Mouse (Mus musculus) right cerebral cortex, postnatal 36 days (tissue): ENCODE measurements around the gene Ecsit.
A peak's percentile ranks its signal among the peaks of the same experiment; 100 is the strongest.

Source experiments
- DNase-seq, 2 experiments: peaks; one replicate each; pipeline ENCODE4 v3.0.0; 2022; ENCODE audit warnings: low spot score in 2 of 2, mixed read lengths in 1 of 2

Ecsit gene

DNA sequence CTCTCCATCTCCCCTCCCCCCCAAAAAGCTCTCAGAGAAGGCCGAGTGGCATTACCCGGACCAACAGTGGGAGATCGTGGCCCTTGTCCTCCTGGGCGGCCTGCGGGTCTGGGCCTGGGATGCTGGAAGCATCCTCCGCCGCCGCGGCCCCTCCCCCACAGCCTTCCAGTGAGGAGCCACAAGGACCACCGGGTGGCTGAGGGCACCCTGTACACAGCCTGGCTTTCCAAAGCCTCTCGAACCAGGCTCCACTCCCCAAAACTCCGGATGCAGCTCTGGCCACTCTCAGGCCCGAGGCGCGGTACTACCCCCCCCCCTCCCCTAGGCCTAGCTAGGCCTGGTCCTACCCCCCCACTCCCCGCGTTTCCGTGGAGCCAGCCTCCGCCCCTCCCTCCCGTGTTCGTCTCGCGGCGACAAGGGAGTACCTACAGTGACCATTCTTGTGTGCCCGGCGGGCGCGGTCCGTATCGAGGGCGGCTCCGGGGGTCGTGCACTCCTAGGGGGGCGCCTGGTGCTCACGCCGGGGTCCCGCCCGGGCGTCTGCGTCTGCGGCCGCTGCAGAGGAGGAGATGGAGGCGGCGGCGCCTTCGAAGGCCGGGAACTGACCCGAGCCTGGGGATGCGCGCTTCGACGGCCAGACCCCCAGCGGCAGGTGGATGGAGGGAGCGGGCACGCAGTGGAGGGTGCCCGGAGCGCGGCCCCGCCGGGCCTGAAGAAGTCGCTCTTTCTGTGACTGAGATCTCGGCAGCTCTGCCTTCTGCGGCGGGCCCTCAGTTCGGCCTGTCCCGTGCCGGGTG lies 33.9 kb downstream of the Ecsit start:
- no peak for DNase-seq

DNA sequence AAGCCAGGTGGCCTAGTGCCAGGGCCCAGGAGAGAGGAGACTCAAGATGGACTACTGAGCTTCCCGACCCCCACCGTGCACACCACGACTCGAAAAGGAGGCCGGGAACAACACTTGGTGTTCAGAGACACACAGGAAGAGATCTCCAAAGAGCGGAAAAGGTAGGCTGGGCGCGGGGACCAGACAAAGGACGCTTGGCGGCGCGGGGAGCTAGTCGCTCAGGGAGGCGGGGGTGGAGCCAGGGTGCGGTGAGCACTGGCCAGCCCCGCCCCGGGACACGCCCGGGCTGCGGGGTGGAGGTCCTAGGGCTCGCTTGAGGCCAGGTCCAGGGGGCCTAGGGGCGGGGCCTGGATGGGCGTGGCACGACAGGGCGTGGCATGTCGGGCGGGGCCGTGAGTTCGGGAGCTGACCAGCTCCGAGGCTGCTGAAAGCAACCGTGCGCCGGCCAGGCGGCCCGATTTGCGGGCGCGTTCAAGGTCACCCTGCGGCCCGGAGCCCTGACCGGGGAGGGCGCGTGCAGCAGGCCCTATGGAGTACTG lies 34.8 kb downstream of the Ecsit start:
- DNase-seq, result peak; percentile 59 to 66

DNA sequence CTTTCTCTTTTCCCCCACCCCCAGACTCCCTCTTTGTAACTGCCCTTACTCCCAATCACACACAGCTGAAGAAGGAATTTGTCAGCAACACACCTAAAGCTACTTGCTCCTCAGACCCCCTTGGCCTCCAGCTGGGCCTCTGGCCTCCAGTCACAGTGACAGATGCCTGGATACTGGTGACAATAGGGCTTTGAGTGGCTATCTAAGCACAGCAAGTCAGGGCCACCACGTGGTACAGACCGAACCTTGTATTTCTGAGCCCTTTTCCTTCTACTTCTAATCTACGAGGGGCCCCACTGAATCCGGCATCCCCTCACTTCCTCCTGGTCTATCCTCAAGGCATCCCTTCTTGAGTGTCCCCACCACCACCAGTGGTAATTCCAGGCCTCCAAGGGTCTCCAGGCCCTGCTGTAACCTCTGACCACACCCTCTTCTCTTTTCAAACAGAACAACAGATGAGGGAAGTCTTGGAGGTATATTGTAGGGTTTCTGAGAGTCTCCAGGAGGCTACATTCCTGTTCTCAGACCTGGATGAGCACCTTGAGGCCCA lies 35.4 kb downstream of the Ecsit start:
- no peak for DNase-seq

DNA sequence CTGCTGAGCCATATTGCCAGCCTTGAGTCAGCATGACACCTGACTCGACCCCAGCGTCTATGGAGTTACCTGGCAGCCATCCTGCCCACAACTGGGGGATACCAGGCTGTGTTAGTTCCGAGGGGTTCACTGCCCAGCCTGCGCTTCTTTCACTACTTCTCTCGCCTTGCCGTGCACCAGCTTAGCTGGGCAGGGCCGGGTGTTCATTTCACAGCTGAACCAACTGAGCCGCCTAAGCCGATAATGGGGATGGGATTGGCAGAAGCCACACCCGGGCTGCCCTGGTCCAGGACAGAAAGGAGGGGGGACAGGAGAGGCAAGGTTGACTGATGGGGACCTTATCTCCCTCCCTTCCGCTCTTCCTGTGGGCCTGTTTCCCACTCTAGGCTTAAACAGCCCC lies 35.9 kb downstream of the Ecsit start:
- no peak for DNase-seq

DNA sequence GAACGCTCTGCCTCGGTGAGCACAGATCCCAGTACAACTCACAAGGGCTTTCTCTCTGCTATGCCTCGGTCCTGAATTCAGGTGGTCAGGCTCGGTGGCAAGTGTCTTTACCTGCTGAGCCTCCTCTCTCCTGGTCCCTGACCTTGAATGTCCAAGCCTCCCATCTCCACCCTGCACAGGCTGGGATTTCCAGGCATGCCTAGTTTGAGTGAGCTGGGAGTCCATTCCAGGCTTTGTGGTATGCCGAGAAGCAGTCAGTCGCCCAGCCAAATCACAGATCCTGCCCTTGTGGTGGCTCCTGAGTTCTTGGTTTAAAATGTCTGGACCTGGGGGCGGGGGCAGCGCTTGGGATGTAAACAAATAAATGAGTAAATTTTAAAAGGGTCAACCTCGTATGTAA lies 37.9 kb downstream of the Ecsit start:
- no peak for DNase-seq

DNA sequence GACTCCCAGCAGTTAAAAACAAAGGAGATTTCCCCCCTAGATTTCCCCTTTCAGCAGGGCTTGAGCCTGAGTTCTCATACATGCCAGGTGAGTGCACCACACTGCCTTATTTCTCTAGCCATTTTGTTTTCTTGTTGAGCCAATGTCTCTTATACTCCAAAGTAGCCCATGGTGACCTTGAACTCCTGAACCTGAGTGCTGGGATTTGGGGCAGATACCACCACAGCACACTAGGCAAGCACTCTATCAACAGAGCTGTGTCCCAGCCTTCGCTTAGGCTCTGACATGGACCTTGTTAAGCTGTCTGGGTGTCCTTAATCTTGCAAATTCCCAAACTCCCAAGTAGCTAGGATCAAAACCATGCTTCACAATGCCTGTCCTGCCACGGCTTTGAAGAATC lies 43.4 kb downstream of the Ecsit start:
- DNase-seq, result no peak

DNA sequence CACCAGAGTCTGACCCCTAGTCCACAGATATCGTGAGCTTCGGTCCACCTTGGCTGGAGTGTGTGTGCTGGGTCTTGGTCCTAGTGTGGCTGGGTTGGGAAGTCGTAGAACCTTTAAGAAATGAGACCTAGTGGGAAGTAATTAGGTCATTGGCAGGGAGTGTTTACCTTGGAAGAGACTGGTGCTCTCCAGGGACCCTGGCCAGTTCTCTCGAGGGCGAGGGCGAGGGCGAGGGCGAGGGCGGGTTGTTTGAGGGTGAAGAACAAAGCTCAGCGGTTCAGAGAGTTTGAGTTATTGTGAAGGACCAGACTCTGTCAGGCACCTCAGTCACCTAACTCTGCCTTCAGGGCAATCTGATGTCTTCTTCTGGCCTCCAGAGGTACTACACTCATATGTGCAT lies 47.4 kb downstream of the Ecsit start:
- no peak for DNase-seq

DNA sequence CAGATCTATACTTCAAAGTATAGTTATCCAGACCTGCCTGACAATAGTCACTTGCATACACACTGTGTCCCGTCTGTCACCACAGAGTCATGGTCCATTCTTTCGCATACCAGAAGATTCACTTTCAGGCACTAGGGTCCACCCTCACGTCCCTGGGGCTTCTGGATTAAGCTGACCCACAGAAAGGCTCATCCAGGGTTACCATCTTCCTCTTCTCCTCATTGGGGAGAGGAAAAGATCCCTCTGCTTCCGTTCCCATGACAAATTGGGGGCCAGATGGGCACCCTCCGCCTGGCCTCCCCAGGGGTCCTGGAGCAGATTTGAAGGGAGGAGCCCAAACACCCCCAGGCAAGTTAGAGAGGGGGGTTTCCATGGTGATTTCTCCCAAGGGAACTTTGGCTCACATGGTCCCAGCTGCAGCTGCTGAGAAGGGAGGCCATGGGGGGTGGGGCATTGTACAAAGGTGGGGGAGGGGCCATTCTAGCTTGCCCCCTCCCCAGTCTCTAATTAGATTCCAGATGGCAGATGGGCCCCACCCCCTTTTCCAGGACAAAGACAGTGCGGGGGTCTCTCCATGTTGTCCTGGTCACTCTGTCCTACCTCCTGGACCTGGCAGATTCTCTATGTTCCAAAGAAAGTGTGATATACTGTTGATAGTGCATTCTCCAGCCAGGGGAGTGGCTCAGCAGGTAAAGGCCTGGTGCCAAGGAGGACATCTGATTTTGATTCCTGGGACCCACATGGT lies 49.8 kb downstream of the Ecsit start:
- DNase-seq, result no peak

DNA sequence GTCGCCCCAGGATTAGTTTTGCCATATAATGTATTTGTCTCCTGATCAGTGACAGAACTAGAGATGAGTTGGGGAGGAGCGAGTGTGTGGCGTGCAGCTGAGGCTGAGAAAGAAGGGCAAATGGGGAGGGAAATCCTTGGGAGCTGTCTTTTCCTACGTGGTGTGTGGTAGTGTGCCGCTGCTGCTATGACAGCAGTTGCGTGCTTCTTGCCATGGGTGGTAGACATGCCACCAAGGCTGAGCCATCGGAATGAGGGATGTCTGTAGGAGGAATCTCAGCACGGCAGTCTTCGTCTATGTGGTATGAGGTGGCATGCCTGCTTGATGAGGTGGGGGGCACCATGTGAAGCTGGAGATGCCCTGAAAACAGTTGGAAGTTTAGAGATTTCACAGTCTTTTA lies 54.9 kb downstream of the Ecsit start:
- DNase-seq, result no peak

DNA sequence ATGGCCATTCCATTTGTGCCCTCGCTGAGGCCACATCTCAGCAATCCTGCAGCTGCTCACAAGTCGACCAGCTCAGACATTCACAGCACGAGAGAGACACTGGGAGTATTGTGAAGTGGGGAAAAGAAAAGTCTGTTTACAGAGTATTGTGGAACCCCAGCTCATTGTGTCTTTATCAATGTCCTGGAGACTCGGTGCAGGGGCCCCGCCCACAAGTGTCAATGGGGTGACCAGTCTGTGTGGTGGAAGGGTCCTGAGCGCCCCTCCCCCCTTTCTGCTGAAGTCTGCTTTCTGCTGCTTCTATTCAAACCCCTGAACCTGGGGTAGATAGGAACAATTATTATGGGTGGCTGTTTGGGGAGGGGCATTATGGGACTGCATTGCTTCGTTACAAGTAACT lies 56.8 kb downstream of the Ecsit start:
- no peak for DNase-seq

DNA sequence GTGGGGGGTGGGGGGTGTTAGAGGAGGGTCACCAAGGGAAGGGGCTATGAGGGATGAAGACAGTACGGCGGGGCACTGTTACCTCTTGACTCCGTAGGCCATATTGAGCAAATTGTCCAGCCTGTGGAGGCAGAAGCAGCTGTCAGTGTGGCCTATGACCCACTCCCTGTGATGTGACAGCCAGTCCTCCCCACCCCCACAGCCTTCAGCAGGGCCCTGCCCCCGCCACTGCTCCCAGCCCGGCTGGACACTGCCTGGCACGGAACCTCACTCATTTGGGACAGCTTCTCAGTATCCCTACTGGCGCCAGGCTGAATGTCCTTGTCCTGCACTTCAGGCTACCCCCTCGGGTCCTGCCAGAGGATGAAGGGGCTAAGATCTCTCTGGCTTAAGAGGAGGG lies 60.6 kb downstream of the Ecsit start:
- no peak for DNase-seq
